Mouse (Mus musculus): ENCODE measurements around the gene Il2rb.

Gene Il2rb

GRCm38 (mm10) chr15:78436380-78437192 lies 58.5 kb downstream of the Il2rb start:
- DNase-seq (ENCODE audit: low read depth, low spot score), result no peak
- no peaks in the 10 kb centered on the region for H3K27me3 ChIP-seq (ENCODE audit: control insufficient read depth, insufficient read depth, low read length, poor library complexity, severe bottlenecking)
- no peaks in the 10 kb centered on the region for H3K36me3 ChIP-seq (ENCODE audit: control insufficient read depth, insufficient read depth, low read length, poor library complexity, severe bottlenecking)

- no peak for DNase-seq (ENCODE audit: low read depth, low spot score)
- Histone ChIP-seq H3K27me3 (ENCODE audit: control insufficient read depth, insufficient read depth, low read length, poor library complexity, severe bottlenecking) (no peaks in the 10 kb centered on the region), H3K36me3 (ENCODE audit: control insufficient read depth, insufficient read depth, low read length, poor library complexity, severe bottlenecking) (no peaks in the 10 kb centered on the region)
Observed at GRCm38 (mm10) chr15:78435681-78436080, 59.4 kb downstream of the Il2rb start.

- Histone ChIP-seq H3K36me3 (ENCODE audit: control insufficient read depth, insufficient read depth, low read length, poor library complexity, severe bottlenecking) (no peaks in the 10 kb centered on the region), H3K27me3 (ENCODE audit: control insufficient read depth, insufficient read depth, low read length, poor library complexity, severe bottlenecking) (no peaks in the 10 kb centered on the region)
- DNase-seq (ENCODE audit: low read depth, low spot score), result peak; percentile 35
Observed at GRCm38 (mm10) chr15:78434896-78435520, 60.1 kb downstream of the Il2rb start.

- Histone ChIP-seq H3K27me3 (ENCODE audit: control insufficient read depth, insufficient read depth, low read length, poor library complexity, severe bottlenecking) (no peaks in the 10 kb centered on the region; the same call in 1 of the 2 replicates), H3K36me3 (ENCODE audit: control insufficient read depth, insufficient read depth, low read length, poor library complexity, severe bottlenecking) (no peaks in the 10 kb centered on the region)
- DNase-seq (ENCODE audit: low read depth, low spot score), result no peak
Observed at GRCm38 (mm10) chr15:78431541-78432121, 63.4 kb downstream of the Il2rb start.

GRCm38 (mm10) chr15:78430874-78431273 lies 64.2 kb downstream of the Il2rb start:
- H3K27me3 ChIP-seq (ENCODE audit: control insufficient read depth, insufficient read depth, low read length, poor library complexity, severe bottlenecking), result no peaks in the 10 kb centered on the region; the same call in 1 of the 2 replicates
- no peak for DNase-seq (ENCODE audit: low read depth, low spot score)
- H3K36me3 ChIP-seq (ENCODE audit: control insufficient read depth, insufficient read depth, low read length, poor library complexity, severe bottlenecking), result no peaks in the 10 kb centered on the region

GRCm38 (mm10) chr15:78429871-78430622 lies 65.0 kb downstream of the Il2rb start:
- Histone ChIP-seq H3K27me3 (ENCODE audit: control insufficient read depth, insufficient read depth, low read length, poor library complexity, severe bottlenecking) (no peaks in the 10 kb centered on the region; the same call in 1 of the 2 replicates), H3K36me3 (ENCODE audit: control insufficient read depth, insufficient read depth, low read length, poor library complexity, severe bottlenecking) (no peaks in the 10 kb centered on the region)
- no peak for DNase-seq (ENCODE audit: low read depth, low spot score)
